Mouse (Mus musculus) forebrain, postnatal 0 days (tissue): Measurements from ENCODE around the gene Fggy. TPM values are rescaled to one million over a fixed set of nuclear protein-coding genes. Genes with fewer than 3 reads are reported as not detected.
A peak's percentile ranks its signal among the peaks of the same experiment; 100 is the strongest.

ENCODE experiments used
- ATAC-seq: fragments of 200-750 bp; cut with Nextera tagmentation; 2 replicates; pipeline ENCODE4 v1.8.0; 2017; ENCODE audit warnings: mild to moderate bottlenecking, moderate library complexity
- DNase-seq: peaks from one replicate; pipeline ENCODE4 v3.0.0-alpha.2; 2015
- H3K27ac ChIP-seq: fragments of 300-500 bp; sonication (generic); 2 replicates; pipeline ENCODE4 v1.5.1; 2014; ENCODE audit warnings: low read depth, mild to moderate bottlenecking, antibody characterized with exemption, low read length, moderate library complexity, mixed read lengths
- H3K27me3 ChIP-seq: fragments of 300-500 bp; sonication (generic); 2 replicates; pipeline ENCODE4 v1.6.1; 2014; ENCODE audit warnings: mild to moderate bottlenecking, low read length, mixed read lengths; ENCODE audit not compliant: insufficient read depth
- H3K36me3 ChIP-seq: fragments of 300-500 bp; sonication (generic); 2 replicates; pipeline ENCODE4 v1.6.1; 2014; ENCODE audit warnings: mild to moderate bottlenecking, moderate library complexity; ENCODE audit not compliant: insufficient read depth
- H3K4me1 ChIP-seq: fragments of 300-500 bp; sonication (generic); 2 replicates; pipeline ENCODE4 v1.6.1; 2014; ENCODE audit warnings: antibody characterized with exemption; ENCODE audit not compliant: insufficient read depth
- H3K4me2 ChIP-seq: fragments of 300-500 bp; sonication (generic); 2 replicates; pipeline ENCODE4 v1.6.1; 2014; ENCODE audit warnings: low read depth, mild to moderate bottlenecking, moderate library complexity
- H3K4me3 ChIP-seq: fragments of 300-500 bp; sonication (generic); 2 replicates; pipeline ENCODE4 v1.5.1; 2014; ENCODE audit warnings: low read depth, low read length, mixed read lengths
- H3K9ac ChIP-seq: fragments of 300-500 bp; sonication (generic); 2 replicates; pipeline ENCODE4 v1.6.1; 2014; ENCODE audit warnings: mild to moderate bottlenecking
- H3K9me3 ChIP-seq: fragments of 300-500 bp; sonication (generic); 2 replicates; pipeline ENCODE4 v1.6.1; 2016; ENCODE audit warnings: low read length
- CTCF ChIP-seq: sonication (generic); IDR thresholded peaks from 2 replicates; pipeline ENCODE4 v1.5.1; 2016; ENCODE audit warnings: antibody characterized with exemption, control low read depth, low read depth
- WGBS: fragments of 180-500 bp; shearing (Covaris S2); extraction: QIAGEN DNeasy Blood & Tissue Kit; methylation state at CpG from one replicate; pipeline ENCODE4 v1.1.7; 2014; 5-methylcytosine and 5-hydroxymethylcytosine counted together
- polyA plus RNA-seq: library from polyadenylated mRNA; unstranded; fragments of >200 nt; fragmentation: Nextera tagmentation; extraction: Ambion mirVana; gene quantifications from 2 replicates; pipeline ENCODE4 v1.2.1, GENCODE M21; 2015
- total RNA-seq: library from RNA; depleted of rRNA; stranded (reverse); fragments of >200 nt; gene quantifications from 2 replicates; pipeline ENCODE4 v1.2.3, GENCODE M21; 2014

Fggy gene
- total and polyA plus RNA-seq, 2 experiments from 2014 or later = 4.8 to 4.9 TPM

GRCm38 (mm10) chr4:95723615-95724014 is 166.3 kb downstream of the Fggy start:
- Histone ChIP-seq H3K27ac (no peak overlapping the region), H3K9ac (no peak overlapping the region), H3K4me3 (no peak overlapping the region), H3K4me2 (no peak overlapping the region), H3K9me3 (no peaks in the 10 kb centered on the region), H3K27me3 (no peaks in the 10 kb centered on the region), H3K36me3 (no peaks in the 10 kb centered on the region), H3K4me1 (no peaks in the 10 kb centered on the region)
- TF ChIP-seq CTCF = peak; percentile 27
- DNase-seq (no peak), ATAC-seq (no peak)

- no peaks in the 10 kb centered on the region for H3K9me3 ChIP-seq
- no peak overlapping the region for H3K9ac ChIP-seq
- no peaks in the 10 kb centered on the region for H3K4me1 ChIP-seq
- no peaks in the 10 kb centered on the region for H3K27me3 ChIP-seq
- WGBS = 93% methylated on average over 2 of the region's 2 CpGs
- ATAC-seq = no peak
- H3K4me2 ChIP-seq = no peak overlapping the region
- no peaks in the 10 kb centered on the region for H3K36me3 ChIP-seq
- no peak for TF ChIP-seq CTCF
- no peak overlapping the region for H3K27ac ChIP-seq
- no peak overlapping the region for H3K4me3 ChIP-seq
- DNase-seq = no peak
Observed at GRCm38 (mm10) chr4:95726361-95726760, 169.1 kb downstream of the Fggy start.

DNA sequence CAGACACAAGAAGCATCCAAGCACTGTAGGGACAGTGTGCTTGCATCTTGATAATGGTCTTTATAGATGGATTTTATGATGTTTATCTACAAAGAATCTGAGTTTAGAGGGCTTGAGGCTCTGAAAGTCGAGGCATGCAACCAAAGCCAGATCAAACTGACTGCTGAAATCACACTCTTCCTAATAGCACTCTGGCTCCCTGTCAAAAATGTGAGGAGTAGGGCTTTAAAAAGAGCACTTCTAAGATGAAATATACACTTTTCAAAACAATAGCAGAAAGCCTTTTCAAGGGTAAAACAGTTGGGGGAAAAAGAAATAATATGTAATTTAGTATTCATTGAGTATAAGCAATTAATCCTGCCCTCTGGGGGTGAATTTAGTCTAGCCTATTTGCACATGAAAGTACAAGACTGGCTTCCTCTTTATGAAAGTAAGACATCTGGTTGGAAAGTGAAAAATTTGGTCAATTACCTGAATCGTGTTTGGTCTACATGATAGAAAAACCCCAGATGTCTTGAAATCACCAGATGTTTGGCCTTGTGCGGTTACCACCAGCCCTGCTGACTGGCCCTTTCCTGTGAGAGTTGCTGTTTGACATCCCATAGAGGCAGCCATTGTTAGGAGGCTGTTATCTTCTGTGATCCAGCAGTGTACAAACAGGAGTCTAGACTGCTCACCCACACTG is 172.0 kb downstream of the Fggy start:
- DNase-seq = no peak
- WGBS = 22% methylated on average over 3 of the region's 3 CpGs
- H3K9me3 ChIP-seq = no peaks in the 10 kb centered on the region
- peak; percentile 42; the same call in 1 of the 2 replicates for ATAC-seq
- no peak overlapping the region for H3K27ac ChIP-seq
- no peaks in the 10 kb centered on the region for H3K27me3 ChIP-seq
- no peaks in the 10 kb centered on the region for H3K4me1 ChIP-seq
- no peaks in the 10 kb centered on the region for H3K36me3 ChIP-seq
- no peak overlapping the region for H3K4me2 ChIP-seq
- TF ChIP-seq CTCF = no peak
- H3K9ac ChIP-seq = no peak overlapping the region
- no peak overlapping the region for H3K4me3 ChIP-seq

DNA sequence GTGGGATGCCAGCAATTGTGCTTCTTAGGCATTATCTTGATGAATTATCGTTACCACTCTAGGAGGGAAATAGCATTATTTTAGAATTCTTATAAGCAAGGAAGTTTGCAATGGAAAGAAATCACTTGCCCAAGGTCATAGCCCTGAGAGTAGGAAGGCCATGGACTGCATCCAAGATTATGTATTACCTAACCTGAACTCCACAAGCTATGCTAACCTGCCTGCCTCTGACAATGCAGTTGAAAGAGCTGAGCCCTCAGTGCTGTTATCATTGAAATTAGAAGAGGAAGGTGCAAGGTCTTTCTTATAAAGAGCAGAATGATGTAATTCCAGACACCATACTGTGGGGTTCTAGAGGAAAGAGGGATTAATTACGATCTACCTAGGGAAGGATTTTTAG is 173.8 kb downstream of the Fggy start:
- H3K36me3 ChIP-seq = no peaks in the 10 kb centered on the region
- no peak for TF ChIP-seq CTCF
- no peak overlapping the region for H3K9ac ChIP-seq
- WGBS = 84% methylated on average over 2 of the region's 2 CpGs
- no peak overlapping the region for H3K4me2 ChIP-seq
- DNase-seq (no peak), ATAC-seq (no peak)
- no peak overlapping the region for H3K27ac ChIP-seq
- no peaks in the 10 kb centered on the region for H3K4me1 ChIP-seq
- no peaks in the 10 kb centered on the region for H3K9me3 ChIP-seq
- H3K27me3 ChIP-seq = no peaks in the 10 kb centered on the region
- no peak overlapping the region for H3K4me3 ChIP-seq

DNA sequence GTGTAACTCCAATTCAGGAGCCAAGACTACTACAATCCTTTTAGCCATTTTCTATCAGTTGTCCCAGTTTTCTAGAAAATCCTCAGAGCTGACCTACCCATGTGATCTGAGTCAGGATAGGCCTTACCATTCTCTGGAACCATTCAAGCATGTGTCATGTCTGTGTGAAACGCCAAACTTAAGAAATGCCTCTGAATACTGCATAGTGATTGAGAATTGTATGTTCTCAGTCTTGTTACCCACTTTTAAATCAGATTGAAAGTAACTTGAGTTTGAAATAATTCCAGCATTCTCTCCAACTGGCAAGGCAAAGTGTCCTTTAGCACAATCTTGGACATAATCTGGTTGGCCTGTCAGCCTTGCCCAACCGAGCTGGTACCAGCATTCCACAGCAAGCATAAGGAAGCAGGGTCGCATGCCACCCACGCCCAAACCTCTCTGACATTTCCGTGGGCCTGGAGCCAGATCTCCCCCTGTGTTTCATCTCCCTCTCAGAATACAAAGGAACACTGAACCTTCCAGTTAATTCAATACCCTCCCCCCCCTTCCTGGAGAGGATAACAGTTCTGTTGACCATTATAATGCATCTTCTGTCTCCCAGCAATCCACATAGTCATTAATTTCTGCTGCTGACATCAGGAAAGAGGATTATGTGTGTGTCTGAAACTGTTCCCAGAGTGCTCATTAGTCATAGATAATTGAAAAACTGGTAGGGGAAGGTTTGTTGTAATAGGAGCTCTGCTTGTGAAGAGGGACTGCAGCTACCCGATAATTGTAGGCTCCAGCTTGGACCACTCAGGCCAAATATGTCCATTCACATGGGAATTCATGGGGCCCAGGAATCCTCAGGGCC is 176.3 kb downstream of the Fggy start:
- Histone ChIP-seq H3K9ac (no peak overlapping the region), H3K36me3 (no peaks in the 10 kb centered on the region), H3K27ac (no peak overlapping the region), H3K4me1 (no peaks in the 10 kb centered on the region), H3K4me3 (no peak overlapping the region), H3K4me2 (no peak overlapping the region), H3K9me3 (no peaks in the 10 kb centered on the region), H3K27me3 (no peaks in the 10 kb centered on the region)
- DNase-seq (peak; percentile 32), ATAC-seq (peak; percentile 59)
- TF ChIP-seq CTCF = no peak
- 9% methylated on average over 6 of the region's 6 CpGs for WGBS

DNA sequence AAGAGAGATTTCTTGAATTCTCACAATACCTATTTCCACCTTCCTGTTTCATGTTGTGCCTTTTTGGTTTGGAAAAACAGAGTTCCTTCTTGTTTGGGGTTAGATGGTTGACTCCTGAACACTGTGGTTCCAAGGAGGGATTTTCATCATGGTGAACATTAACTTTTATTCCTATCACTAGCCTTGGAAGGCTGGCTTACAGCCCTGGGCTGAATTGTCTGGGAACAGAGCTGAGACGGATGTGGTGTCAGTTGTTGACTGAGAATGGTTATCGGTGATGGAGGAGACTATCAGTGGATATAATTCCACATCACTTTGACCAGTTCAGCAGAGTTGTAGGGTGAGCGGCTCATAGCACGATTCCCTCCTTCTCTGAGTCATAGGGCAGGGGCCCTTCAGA is 178.7 kb downstream of the Fggy start:
- H3K4me3 ChIP-seq = no peak overlapping the region
- TF ChIP-seq CTCF = no peak
- no peak overlapping the region for H3K27ac ChIP-seq

GRCm38 (mm10) chr4:95736674-95737073 is 179.4 kb downstream of the Fggy start:
- H3K9me3 ChIP-seq = no peaks in the 10 kb centered on the region
- H3K27me3 ChIP-seq = no peaks in the 10 kb centered on the region
- no peak overlapping the region for H3K4me3 ChIP-seq
- no peaks in the 10 kb centered on the region for H3K4me1 ChIP-seq
- no peak for ATAC-seq
- DNase-seq = no peak
- no peak for TF ChIP-seq CTCF
- H3K9ac ChIP-seq = no peak overlapping the region
- 67% methylated on average over 2 of the region's 2 CpGs for WGBS
- H3K4me2 ChIP-seq = no peak overlapping the region
- H3K36me3 ChIP-seq = no peaks in the 10 kb centered on the region
- no peak overlapping the region for H3K27ac ChIP-seq

More for the DNA sequence above, 178.7 kb downstream of the Fggy start:
- no peak for DNase-seq
- Histone ChIP-seq H3K27me3 (no peaks in the 10 kb centered on the region), H3K9me3 (no peaks in the 10 kb centered on the region), H3K36me3 (no peaks in the 10 kb centered on the region), H3K4me1 (no peaks in the 10 kb centered on the region), H3K9ac (no peak overlapping the region), H3K4me2 (no peak overlapping the region)
- 98% methylated on average over 4 of the region's 4 CpGs for WGBS
- ATAC-seq = no peak
